Mouse (Mus musculus) ovary, adult 18-20 months (tissue): Measurements from ENCODE around the gene Ucp2.
"Not testable (repeated sequence)": the region's sequence is repeated elsewhere in the genome, so short reads cannot be mapped to it uniquely, and the experiment has no call there.

Experiments
- DNase-seq: peaks from one replicate; pipeline ENCODE4 v3.0.0; 2022; ENCODE audit warnings: low spot score, mixed read lengths

The Ucp2 gene

DNA sequence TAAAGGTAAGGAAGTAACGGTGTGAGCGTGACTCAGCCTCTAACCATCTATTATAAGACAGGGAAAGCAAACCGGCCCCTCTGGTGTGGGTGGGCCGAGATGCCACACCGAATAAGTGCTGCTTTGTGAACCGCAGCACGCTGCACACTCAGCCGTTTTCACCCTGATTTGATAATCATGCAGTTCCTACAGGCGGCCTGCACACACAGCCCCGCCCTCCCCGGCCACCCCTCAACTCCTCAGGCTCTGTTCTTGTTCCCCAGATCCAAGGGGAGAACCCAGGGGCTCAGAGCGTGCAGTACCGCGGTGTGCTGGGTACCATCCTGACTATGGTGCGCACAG is 13.3 kb upstream of the Ucp2 start:
- DNase-seq: no peak

DNA sequence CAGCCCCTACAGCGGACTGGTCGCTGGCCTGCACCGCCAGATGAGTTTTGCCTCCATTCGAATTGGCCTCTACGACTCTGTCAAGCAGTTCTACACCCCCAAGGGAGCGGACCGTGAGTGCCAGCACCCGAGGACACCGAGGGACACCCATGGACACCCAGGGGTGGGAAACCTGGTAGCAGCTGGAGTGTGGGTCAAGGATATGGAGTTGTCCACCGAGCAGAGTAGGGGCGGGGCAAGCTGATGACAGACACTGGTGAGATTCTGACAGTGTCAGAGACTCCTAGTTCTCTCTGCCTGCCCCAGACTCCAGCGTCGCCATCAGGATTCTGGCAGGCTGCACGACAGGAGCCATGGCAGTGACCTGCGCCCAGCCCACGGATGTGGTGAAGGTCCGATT is 13.0 kb upstream of the Ucp2 start:
- DNase-seq: no peak

DNA sequence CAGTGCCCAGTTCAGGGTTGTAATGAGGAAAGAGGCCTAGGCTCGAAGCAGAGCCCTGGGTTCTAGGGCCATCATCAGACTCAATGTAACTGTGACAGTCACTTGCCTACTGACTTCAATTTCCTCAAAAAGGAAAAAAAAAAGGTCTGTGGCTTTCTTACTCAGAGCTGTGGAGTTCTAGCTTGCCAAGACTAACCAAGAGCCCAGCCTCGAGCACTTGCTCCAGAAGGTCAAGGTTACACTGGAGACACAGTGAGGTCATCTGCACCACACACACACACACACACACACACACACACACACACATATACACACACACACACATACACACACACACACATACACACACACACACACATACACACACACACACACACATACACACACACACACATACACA is 11.1 kb upstream of the Ucp2 start:
- not testable (repeated sequence) for DNase-seq

DNA sequence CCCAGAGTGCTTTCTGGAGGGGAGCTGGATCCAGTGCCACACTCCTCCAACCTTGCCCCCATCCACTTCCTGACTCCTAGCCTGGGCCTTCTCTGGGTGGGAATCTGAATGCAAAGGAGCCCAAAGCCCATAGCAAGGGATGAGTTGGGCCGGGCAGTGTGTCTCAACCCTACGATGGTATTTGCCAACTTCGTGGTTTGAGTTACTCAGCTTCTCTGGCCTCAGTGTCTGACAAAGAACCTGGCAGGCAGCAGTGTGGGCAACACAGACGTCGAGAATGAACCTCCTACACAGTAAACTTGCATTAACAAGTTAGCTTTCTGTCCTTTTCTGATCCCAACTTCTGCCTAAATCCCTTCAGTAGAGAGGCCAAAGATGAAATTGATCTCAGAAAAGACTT is 8.6 kb upstream of the Ucp2 start:
- DNase-seq: no peak

GRCm38 (mm10) chr7:100487301-100487700 is 5.8 kb upstream of the Ucp2 start:
- no peak for DNase-seq

- DNase-seq: no peak
Measured at GRCm38 (mm10) chr7:100488474-100489048, 4.6 kb upstream of the Ucp2 start.

DNA sequence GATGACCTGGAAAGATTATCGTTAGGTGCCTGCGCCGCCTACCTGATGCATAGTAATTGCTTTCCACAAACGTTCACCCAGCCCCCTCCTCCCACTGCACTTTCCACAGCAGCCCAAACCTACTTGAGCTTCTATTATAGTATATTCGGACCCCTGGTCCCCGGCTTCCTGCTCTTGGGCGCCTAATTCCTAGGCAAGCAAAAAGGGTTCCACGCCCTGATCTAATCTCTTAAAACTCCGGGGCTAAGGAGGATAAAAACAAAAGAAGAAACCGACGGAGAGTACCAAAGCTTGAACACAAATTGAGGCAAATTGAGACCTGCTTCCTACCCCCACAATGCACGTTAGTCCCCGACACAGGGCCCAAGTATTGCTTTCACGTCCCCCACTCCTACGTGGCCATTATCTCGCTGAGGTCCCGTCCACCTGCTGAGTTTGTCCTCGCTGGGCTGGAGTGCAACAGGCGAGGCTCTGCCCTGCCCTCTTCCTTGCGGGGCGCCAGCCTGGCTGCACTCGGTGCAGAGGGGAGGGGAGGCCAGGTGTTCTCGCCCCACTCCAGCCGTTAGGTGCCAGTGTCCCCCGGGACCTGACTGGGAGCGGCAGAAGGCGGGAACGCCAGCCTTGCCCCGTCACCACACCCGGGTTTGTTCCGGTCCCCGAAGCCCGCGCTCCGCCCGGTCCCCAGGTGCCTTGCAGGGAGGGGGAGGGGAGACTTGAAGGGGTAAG is 583 bp upstream of the Ucp2 start:
- no peak for DNase-seq

- peak; percentile 49 for DNase-seq
Measured at GRCm38 (mm10) chr7:100493484-100494414, 612 bp downstream of the Ucp2 start.

DNA sequence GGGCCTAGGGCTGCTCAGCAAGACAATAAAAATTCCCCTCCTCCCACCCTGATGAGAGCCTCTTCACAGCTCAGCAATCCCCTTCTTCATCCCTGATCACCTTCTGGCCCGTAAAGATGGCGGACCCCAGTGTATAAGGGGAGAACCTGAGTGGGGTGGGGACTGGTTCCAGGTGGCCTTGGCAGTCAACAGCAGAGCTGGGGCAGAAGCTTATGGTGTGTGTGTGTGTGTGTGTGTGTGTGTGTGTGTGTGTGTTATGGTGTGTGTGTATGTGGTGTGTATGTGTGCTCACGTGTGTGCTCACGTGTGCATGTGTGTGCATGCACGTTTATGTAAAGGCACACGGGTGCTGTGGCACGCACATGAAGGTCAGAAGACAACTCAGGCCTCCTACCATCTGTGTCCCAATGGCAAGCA is 1.3 kb downstream of the Ucp2 start:
- DNase-seq: no peak

GRCm38 (mm10) chr7:100495042-100495441 is 1.9 kb downstream of the Ucp2 start:
- DNase-seq: no peak

DNA sequence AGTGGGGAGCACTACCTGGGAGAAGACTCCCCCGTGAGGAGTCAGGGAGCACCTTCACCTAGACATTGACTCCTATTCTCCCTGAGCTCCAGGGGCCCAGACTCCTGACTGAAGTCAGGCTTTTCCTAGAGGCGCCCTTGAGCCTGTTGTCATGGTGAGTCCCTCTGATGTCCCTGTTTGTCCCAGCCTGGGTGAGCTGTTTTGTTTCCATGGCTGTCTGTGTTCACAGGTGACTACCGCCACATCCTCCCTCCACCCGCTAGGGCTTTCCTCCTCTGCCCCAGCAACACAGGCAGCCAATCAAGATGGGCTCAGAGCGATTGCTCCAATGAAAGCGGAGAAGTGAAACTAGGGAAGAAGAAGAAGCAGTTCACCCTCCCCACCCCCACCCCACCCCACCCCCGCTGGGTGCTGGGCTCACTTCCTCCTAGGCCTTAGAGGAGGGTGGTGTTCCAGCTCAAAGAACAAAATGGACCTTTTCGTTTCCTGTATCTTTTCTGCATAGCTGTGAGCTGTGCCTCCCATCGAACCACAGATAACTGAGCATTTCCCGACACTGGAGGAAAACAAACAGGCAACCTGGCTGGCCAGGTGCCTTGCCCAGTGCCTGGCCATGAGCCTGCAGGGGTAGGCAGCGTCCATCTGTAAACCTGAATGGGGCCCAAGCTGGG is 2.6 kb downstream of the Ucp2 start:
- DNase-seq: peak; percentile 67

DNA sequence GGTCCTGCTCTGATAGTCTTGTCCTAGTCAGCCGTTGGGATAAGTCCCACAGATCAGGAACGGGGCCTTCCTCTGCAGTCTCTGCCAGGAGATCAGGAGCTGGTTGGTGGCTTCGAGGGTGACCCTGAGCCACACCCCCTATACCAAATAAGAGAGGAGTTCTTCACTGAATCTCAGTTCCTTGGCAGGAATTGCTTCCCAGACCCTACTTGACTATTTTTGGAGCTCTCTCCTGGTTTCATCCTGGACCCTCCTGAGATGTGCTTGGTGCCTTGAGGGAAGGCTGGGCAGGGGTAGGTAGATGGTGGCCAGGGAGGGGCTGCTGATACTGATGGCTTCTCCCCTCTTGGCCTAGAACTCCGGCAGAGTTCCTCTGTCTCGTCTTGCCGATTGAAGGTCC is 3.2 kb downstream of the Ucp2 start:
- no peak for DNase-seq

- DNase-seq: no peak
Measured at GRCm38 (mm10) chr7:100496791-100497190, 3.7 kb downstream of the Ucp2 start.

DNA sequence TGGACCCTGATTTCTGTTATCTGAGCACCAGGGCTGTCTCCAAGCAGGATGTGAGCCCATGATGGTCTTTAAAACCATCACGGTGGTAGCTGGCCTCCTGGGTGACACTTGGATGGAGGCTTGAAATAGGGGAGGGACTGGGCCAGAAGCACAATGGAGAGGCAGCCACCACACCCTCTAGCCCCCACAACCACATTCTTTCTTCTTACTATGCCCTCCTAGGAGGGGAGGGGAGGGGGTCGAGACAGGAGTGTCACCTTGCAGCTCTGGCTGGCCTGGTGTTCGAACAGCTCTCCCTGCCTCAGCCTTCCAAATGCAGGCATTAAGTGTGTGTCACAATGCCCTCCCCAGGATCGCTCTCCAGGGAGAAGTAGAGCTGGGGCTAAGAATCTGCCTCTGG is 4.3 kb downstream of the Ucp2 start:
- DNase-seq: no peak

DNA sequence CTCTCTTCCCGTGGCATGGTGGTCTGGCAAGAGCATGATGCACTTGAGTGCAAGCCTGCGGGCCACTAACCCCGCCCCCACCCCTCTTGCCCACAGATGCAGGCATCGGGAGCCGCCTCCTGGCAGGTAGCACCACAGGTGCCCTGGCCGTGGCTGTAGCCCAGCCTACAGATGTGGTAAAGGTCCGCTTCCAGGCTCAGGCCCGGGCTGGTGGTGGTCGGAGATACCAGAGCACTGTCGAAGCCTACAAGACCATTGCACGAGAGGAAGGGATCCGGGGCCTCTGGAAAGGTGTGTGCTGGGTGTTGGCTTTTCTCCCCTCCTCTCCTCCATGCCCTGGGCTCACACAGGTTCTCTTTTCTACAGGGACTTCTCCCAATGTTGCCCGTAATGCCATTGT is 4.8 kb downstream of the Ucp2 start:
- DNase-seq: no peak

GRCm38 (mm10) chr7:100499465-100499864 is 6.3 kb downstream of the Ucp2 start:
- no peak for DNase-seq

DNA sequence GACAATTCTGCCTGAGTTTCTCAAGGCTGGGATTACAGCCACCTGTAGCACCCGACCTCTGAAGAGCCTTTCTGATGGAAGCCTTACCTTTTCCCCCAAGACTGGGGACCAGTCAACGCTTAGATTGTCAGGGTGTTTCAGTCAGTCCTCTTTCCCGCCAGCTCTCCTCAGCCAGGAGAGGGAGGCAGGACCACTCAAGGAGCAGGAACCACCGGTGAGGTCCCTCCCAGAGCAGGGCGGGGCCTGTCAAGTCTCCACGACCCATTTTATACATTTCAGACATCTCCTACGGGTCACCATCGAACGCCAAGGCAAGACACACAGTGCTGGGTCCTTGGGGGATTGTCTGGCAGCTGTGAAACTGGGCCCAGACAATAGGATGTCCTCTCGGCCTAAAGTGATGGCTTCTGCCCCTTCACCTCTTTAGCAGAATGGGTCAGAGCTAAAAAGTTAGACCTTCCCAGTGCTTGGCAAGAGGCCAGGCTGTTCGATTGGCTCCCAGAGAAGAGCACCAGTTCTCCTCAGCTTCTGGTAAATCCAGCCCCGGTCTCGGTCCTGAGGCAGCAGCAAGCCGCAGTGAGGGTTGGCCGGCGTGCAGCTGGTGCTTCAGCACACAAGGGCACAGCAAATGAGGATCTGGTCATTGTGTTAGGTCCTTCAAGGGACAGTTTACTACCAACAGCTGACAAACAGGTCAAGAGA is 7.3 kb downstream of the Ucp2 start:
- no peak for DNase-seq

DNA sequence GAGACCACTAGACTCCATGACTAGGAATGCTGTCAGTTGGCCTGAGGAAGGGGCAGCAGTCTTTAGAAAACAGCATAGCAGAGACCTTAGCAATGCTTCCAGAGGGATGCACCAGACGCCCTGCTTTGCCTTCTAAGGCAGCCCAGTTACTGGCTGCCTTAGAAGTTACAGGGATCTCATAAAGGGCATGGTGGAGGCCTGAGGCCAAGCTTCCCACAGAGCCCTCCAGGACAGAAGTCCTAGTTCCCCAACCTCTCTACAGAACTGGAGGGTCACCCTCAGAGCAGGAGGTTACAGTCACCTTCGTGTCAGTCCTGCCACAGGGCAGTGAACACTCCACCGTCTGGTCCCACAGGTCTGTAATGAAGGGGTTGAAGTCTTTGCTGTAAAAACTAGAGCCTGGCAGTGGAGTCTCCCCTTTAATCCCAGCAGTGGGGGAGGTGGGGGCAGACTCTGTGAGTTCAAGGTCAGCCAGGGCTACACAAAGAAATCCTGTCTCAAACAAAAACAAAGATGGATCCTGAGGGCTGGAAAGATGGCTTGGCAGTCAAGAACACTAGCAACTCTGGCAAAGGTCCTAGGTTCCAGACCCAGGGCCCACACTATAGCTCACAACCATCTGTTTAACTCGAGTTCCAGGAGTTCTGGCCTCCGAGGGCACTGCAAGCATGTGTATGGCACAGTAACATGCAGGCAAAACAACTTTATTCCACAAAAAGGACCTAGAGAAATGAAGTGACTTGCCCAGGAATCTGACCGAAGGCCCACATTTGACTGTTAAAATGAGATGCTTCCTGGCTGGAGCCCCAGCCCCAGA is 8.1 kb downstream of the Ucp2 start:
- DNase-seq: no peak

DNA sequence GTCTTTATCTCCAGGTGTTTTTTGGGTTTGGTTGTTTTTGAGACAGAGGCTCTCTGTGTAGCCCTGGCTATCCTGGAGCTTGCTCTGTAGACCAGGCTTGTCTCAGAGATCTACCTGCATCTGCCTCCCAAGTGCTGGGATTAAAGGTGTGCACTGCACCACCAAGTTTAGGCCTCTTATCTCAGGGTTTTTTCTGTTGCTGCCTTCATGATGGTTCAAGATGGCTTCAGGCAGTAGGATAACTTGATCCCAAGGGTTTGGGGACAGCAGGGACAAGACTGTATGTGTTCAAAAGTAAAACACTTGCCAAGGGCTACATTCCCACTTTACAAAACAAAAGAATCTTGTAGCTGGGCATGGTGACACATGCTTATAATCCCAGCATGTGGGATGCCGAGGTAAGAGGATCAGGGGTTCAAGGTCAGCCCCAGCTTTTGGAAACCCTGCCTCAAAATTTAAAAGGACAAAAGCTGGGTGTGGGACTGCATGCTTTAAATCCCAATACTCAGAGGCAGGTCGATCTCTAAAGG is 8.8 kb downstream of the Ucp2 start:
- no peak for DNase-seq

GRCm38 (mm10) chr7:100502374-100502922 is 9.3 kb downstream of the Ucp2 start:
- no peak for DNase-seq
